Mouse (Mus musculus) ZHBTc4 (cell line): Measurements from ENCODE around the gene Psen1.
A peak's percentile ranks its signal among the peaks of the same experiment; 100 is the strongest.

Experiments used
- DNase-seq: peaks from one replicate; pipeline ENCODE4 v3.0.0-alpha.2; 2011; ENCODE audit warnings: low read depth, low spot score

Gene Psen1

GRCm38 (mm10) chr12:83723037-83723436 is 35.1 kb downstream of the Psen1 start:
- DNase-seq: no peak

GRCm38 (mm10) chr12:83726510-83727308 is 38.8 kb downstream of the Psen1 start:
- DNase-seq: no peak

GRCm38 (mm10) chr12:83732225-83732624 is 44.3 kb downstream of the Psen1 start:
- DNase-seq: no peak

- no peak for DNase-seq
Measured at GRCm38 (mm10) chr12:83734047-83734446, 46.1 kb downstream of the Psen1 start.

- no peak for DNase-seq
Measured at GRCm38 (mm10) chr12:83736236-83736635, 48.3 kb downstream of the Psen1 start.

- no peak for DNase-seq
Measured at GRCm38 (mm10) chr12:83738651-83739050, 50.7 kb downstream of the Psen1 start.

- DNase-seq: no peak
Measured at GRCm38 (mm10) chr12:83741722-83742121, 53.8 kb downstream of the Psen1 start.

GRCm38 (mm10) chr12:83742834-83743233 is 54.9 kb downstream of the Psen1 start:
- DNase-seq: no peak

- no peak for DNase-seq
Measured at GRCm38 (mm10) chr12:83743712-83744111, 55.8 kb downstream of the Psen1 start.

GRCm38 (mm10) chr12:83749186-83749585 is 61.2 kb downstream of the Psen1 start:
- DNase-seq: peak; percentile 83

- DNase-seq: no peak
Measured at GRCm38 (mm10) chr12:83752495-83752894, 64.5 kb downstream of the Psen1 start.

GRCm38 (mm10) chr12:83758735-83759134 is 70.8 kb downstream of the Psen1 start:
- DNase-seq: peak; percentile 81

GRCm38 (mm10) chr12:83760201-83760600 is 72.2 kb downstream of the Psen1 start:
- no peak for DNase-seq

- no peak for DNase-seq
Measured at GRCm38 (mm10) chr12:83762706-83763105, 74.8 kb downstream of the Psen1 start.

- no peak for DNase-seq
Measured at GRCm38 (mm10) chr12:83763311-83764043, 75.5 kb downstream of the Psen1 start, which contains the start of gene Papln. TSS of gene Papln (plus strand) at chr12:83763634.

- no peak for DNase-seq
Measured at GRCm38 (mm10) chr12:83764044-83764365, 76.1 kb downstream of the Psen1 start.

- DNase-seq: no peak
Measured at GRCm38 (mm10) chr12:83764519-83764918, 76.6 kb downstream of the Psen1 start.

- DNase-seq: no peak
Measured at GRCm38 (mm10) chr12:83765965-83766603, 78.1 kb downstream of the Psen1 start.

GRCm38 (mm10) chr12:83767833-83768232 is 79.9 kb downstream of the Psen1 start:
- DNase-seq: no peak

GRCm38 (mm10) chr12:83768235-83768899 is 80.4 kb downstream of the Psen1 start:
- DNase-seq: no peak

- DNase-seq: peak; percentile 87
Measured at GRCm38 (mm10) chr12:83770418-83771256, 82.7 kb downstream of the Psen1 start.
